Comparison of ENCODE assay signal across 14 mouse cellular contexts in genomic region chr10:117151676-117152075, GRCm38 (mm10). TPM values are rescaled to one million over a fixed set of nuclear protein-coding genes. Genes with fewer than 3 reads are reported as not detected.
DNase-seq lines count a peak whose midpoint lies in the region; ATAC-seq and TF ChIP-seq lines count a peak whose summit lies in the region.
"Had no signal": no experiment of that assay in that cellular context is flagged by ENCODE, and none has a peak within 500 bp of the region (broad histone marks: within the 10 kb centered on the region; RNA-seq: fewer than 3 reads in every experiment).

No protein-coding gene starts in this region.

- peaks cover 48% of the 10 kb centered on the region for H3K4me1 ChIP-seq in forebrain, embryonic 10.5 days
- peaks cover 27% of the 10 kb centered on the region for H3K4me1 ChIP-seq in forebrain, embryonic 15.5 days
- H3K4me1 ChIP-seq in heart, postnatal 0 days (ENCODE audit: control insufficient read depth, insufficient read depth) = peaks cover 12% of the 10 kb centered on the region; the same call in 1 of the 2 replicates
- H3K4me1 ChIP-seq in liver, embryonic 12.5 days = peaks cover 44% of the 10 kb centered on the region
- peaks cover 14% of the 10 kb centered on the region; the same call in 1 of the 2 replicates for H3K4me1 ChIP-seq in liver, postnatal 0 days (ENCODE audit: insufficient read depth)
- peaks cover 44% of the 10 kb centered on the region for H3K4me1 ChIP-seq in liver, embryonic 13.5 days (replicated peaks)

- peaks cover 36% of the 10 kb centered on the region for H3K27me3 ChIP-seq in forebrain, embryonic 10.5 days (ENCODE audit: poor library complexity, severe bottlenecking)
- peaks cover 8% of the 10 kb centered on the region for H3K27me3 ChIP-seq in forebrain, embryonic 15.5 days
- H3K27me3 ChIP-seq in heart, postnatal 0 days (ENCODE audit: control insufficient read depth, insufficient read depth, low read length) = no peaks in the 10 kb centered on the region
- H3K27me3 ChIP-seq in liver, embryonic 12.5 days (replicated peaks) = no peaks in the 10 kb centered on the region
- no peaks in the 10 kb centered on the region for H3K27me3 ChIP-seq in liver, postnatal 0 days (ENCODE audit: insufficient read depth, low read length)
- H3K27me3 ChIP-seq in liver, embryonic 13.5 days = no peaks in the 10 kb centered on the region

- no peak for ATAC-seq in forebrain, embryonic 15.5 days (replicated peaks)
- no peak for ATAC-seq in heart, postnatal 0 days (ENCODE audit: insufficient read depth, low read depth)
- no peak for ATAC-seq in liver, embryonic 12.5 days
- no peak for ATAC-seq in liver, postnatal 0 days
- ATAC-seq in liver, embryonic 13.5 days (ENCODE audit: low read depth) = no peak
- ATAC-seq: activated CD4-positive, CD25-positive, alpha-beta regulatory T cell, adult 4 months; hindbrain, embryonic 16.5 days had no signal

- no peak for TF ChIP-seq CTCF in heart, postnatal 0 days (IDR thresholded peaks at IDR 0.05; ENCODE audit: low read depth)
- no peak for TF ChIP-seq CTCF in liver, postnatal 0 days (IDR thresholded peaks at IDR 0.05; ENCODE audit: low read depth)

- no peak for DNase-seq in forebrain, embryonic 10.5 days (ENCODE audit: extremely low spot score, low spot score)
- DNase-seq in heart, postnatal 0 days (ENCODE audit: low spot score) = no peak
- no peak for DNase-seq in heart, postnatal 14 days
- no peak for DNase-seq in liver, postnatal 0 days
- no peak for DNase-seq in liver, embryonic 13.5 days
- no peak for DNase-seq in layer of hippocampus, adult 11-12 months (ENCODE audit: low spot score)
- DNase-seq: cerebellum, adult 9-11 months; kidney, postnatal 36 days; right cerebral cortex, postnatal 14 days had no signal

- no peaks in the 10 kb centered on the region for H3K36me3 ChIP-seq in forebrain, embryonic 10.5 days (replicated peaks)
- H3K36me3 ChIP-seq in forebrain, embryonic 15.5 days = no peaks in the 10 kb centered on the region
- H3K36me3 ChIP-seq in heart, postnatal 0 days (replicated peaks; ENCODE audit: control insufficient read depth, insufficient read depth, low read length) = no peaks in the 10 kb centered on the region
- H3K36me3 ChIP-seq in liver, embryonic 12.5 days = no peaks in the 10 kb centered on the region
- H3K36me3 ChIP-seq in liver, postnatal 0 days (replicated peaks; ENCODE audit: insufficient read depth, low read length) = no peaks in the 10 kb centered on the region
- H3K36me3 ChIP-seq in liver, embryonic 13.5 days = no peaks in the 10 kb centered on the region

- 25% methylated on average over 4 of the region's 4 CpGs for WGBS in forebrain, embryonic 10.5 days
- 38% methylated on average over 4 of the region's 4 CpGs for WGBS in forebrain, embryonic 15.5 days
- whole genome bisulfite sequencing in heart, postnatal 0 days = 44% methylated on average over 4 of the region's 4 CpGs
- 69% methylated on average over 4 of the region's 4 CpGs for WGBS in liver, embryonic 12.5 days (ENCODE audit: insufficient replicate concordance)
- WGBS in liver, postnatal 0 days (ENCODE audit: insufficient replicate concordance) = 74% methylated on average over 4 of the region's 4 CpGs
- 84% methylated on average over 4 of the region's 4 CpGs for WGBS in liver, embryonic 13.5 days (ENCODE audit: insufficient replicate concordance)

- 0 out of 2 replicates have a peak overlapping the region, but pooled peaks have one; percentile 23 for H3K4me3 ChIP-seq in forebrain, embryonic 10.5 days
- H3K4me3 ChIP-seq in forebrain, embryonic 15.5 days = no peak overlapping the region
- H3K4me3 ChIP-seq in heart, postnatal 0 days (ENCODE audit: low read depth, low read length) = no peak overlapping the region
- no peak overlapping the region for H3K4me3 ChIP-seq in liver, embryonic 12.5 days
- H3K4me3 ChIP-seq in liver, postnatal 0 days (ENCODE audit: low read depth, low read length) = no peak overlapping the region
- no peak overlapping the region for H3K4me3 ChIP-seq in liver, embryonic 13.5 days (replicated peaks)

- no peak overlapping the region for H3K9ac ChIP-seq in forebrain, embryonic 15.5 days (replicated peaks)
- no peak overlapping the region for H3K9ac ChIP-seq in heart, postnatal 0 days (replicated peaks; ENCODE audit: low read depth, low read length)
- no peak overlapping the region for H3K9ac ChIP-seq in liver, embryonic 12.5 days
- H3K9ac ChIP-seq in liver, postnatal 0 days (replicated peaks) = no peak overlapping the region
- peak overlapping the region; percentile 42 for H3K9ac ChIP-seq in liver, embryonic 13.5 days

- intact Hi-C loops in heart, postnatal 14 days (cut with DNase I) = loop anchor here (5.0 kb wide), 1 partner anchor 56 kb away; no protein-coding TSS in a partner anchor

- H3K9me3 ChIP-seq in forebrain, embryonic 10.5 days = no peaks in the 10 kb centered on the region
- no peaks in the 10 kb centered on the region for H3K9me3 ChIP-seq in forebrain, embryonic 15.5 days
- H3K9me3 ChIP-seq in heart, postnatal 0 days (replicated peaks; ENCODE audit: control insufficient read depth, low read length) = no peaks in the 10 kb centered on the region
- no peaks in the 10 kb centered on the region for H3K9me3 ChIP-seq in liver, embryonic 12.5 days (replicated peaks)
- H3K9me3 ChIP-seq in liver, postnatal 0 days (ENCODE audit: low read length) = no peaks in the 10 kb centered on the region
- H3K9me3 ChIP-seq in liver, embryonic 13.5 days (replicated peaks) = no peaks in the 10 kb centered on the region

- H3K4me2 ChIP-seq in forebrain, embryonic 15.5 days (replicated peaks) = no peak overlapping the region
- peak overlapping the region; percentile 40 for H3K4me2 ChIP-seq in heart, postnatal 0 days (ENCODE audit: low read depth, low read length)
- H3K4me2 ChIP-seq in liver, embryonic 12.5 days = peak overlapping the region; percentile 92
- H3K4me2 ChIP-seq in liver, postnatal 0 days (ENCODE audit: low read depth, low read length) = no peak overlapping the region
- 0 out of 2 replicates have a peak overlapping the region, but pooled peaks have one; percentile 84 for H3K4me2 ChIP-seq in liver, embryonic 13.5 days

- no peak for TF ChIP-seq EP300 in heart, postnatal 0 days (IDR thresholded peaks at IDR 0.05; ENCODE audit: low read depth)
- no peak for TF ChIP-seq EP300 in liver, postnatal 0 days (IDR thresholded peaks at IDR 0.05; ENCODE audit: low read depth)

- no peak overlapping the region for H3K27ac ChIP-seq in forebrain, embryonic 10.5 days
- no peak overlapping the region for H3K27ac ChIP-seq in forebrain, embryonic 15.5 days (replicated peaks)
- 0 out of 2 replicates have a peak overlapping the region, but pooled peaks have one; percentile 25 for H3K27ac ChIP-seq in heart, postnatal 0 days (ENCODE audit: low read depth)
- H3K27ac ChIP-seq in liver, embryonic 12.5 days = peak overlapping the region; percentile 62
- no peak overlapping the region for H3K27ac ChIP-seq in liver, postnatal 0 days (ENCODE audit: low read depth)
- H3K27ac ChIP-seq in liver, embryonic 13.5 days = peak overlapping the region; percentile 48
- H3K27ac ChIP-seq: macrophage had no signal

RNA-seq across cellular contexts. Expression of gene Frs2, which starts 3.3 kb away (rescaled TPM):
- polyA plus RNA-seq in forebrain, embryonic 10.5 days (2016; fragmentation: Nextera tagmentation; extraction: Ambion mirVana) = 15.8 and 18.1 TPM in 2 replicates
- polyA plus RNA-seq in forebrain, embryonic 15.5 days (2015; fragmentation: Nextera tagmentation; extraction: Ambion mirVana) = 20.0 and 23.7 TPM in 2 replicates
- total RNA-seq in heart, postnatal 0 days (2014; rRNA removed; ENCODE audit: low replicate concordance) = 13.2 and 14.1 TPM in 2 replicates
- 12.8 and 13.6 TPM in 2 replicates for polyA plus RNA-seq in heart, postnatal 0 days (2015; fragmentation: Nextera tagmentation; extraction: Ambion mirVana)
- total RNA-seq in heart, postnatal 14 days (2021) = 10 to 100 TPM; 17.9 to 19.5 TPM
- 11.3 and 13.3 TPM in 2 replicates for polyA plus RNA-seq in liver, embryonic 12.5 days (2016; fragmentation: Nextera tagmentation; extraction: Ambion mirVana)
- polyA plus RNA-seq in liver, postnatal 0 days (2015; fragmentation: Nextera tagmentation; extraction: Ambion mirVana) = 7.7 and 8.0 TPM in 2 replicates
- polyA plus RNA-seq in liver, embryonic 13.5 days (2015; fragmentation: Nextera tagmentation; extraction: Ambion mirVana) = 8.1 and 11.7 TPM in 2 replicates

Comparison
In these comparisons a context has a peak if more than half of its experiments do, and no peak if none do; other contexts are left out.
1. H3K27ac ChIP-seq: peak in heart, postnatal 0 days (single experiment), liver, embryonic 12.5 days (single experiment) and liver, embryonic 13.5 days (single experiment); none in forebrain, embryonic 10.5 days (single experiment), forebrain, embryonic 15.5 days (single experiment) and liver, postnatal 0 days (single experiment).
2. H3K4me2 ChIP-seq: peak in heart, postnatal 0 days (single experiment), liver, embryonic 12.5 days (single experiment) and liver, embryonic 13.5 days (single experiment); none in forebrain, embryonic 15.5 days (single experiment) and liver, postnatal 0 days (single experiment).